Mouse (Mus musculus) stomach, embryonic 16.5 days (tissue): ENCODE measurements around the gene Ccndbp1. TPM values are rescaled to one million over a fixed set of nuclear protein-coding genes. Genes with fewer than 3 reads are reported as not detected.
"Not testable (repeated sequence)": the region's sequence is repeated elsewhere in the genome, so short reads cannot be mapped to it uniquely, and the experiment has no call there.

Experiments used
- ATAC-seq: fragments of 200-750 bp; cut with Nextera tagmentation; 2 replicates; pipeline ENCODE4 v1.8.0; 2017; ENCODE audit warnings: moderate number of reproducible peaks, moderate TSS enrichment; ENCODE audit not compliant: insufficient read depth, low FRiP score
- H3K27ac ChIP-seq: fragments of 300-500 bp; sonication (generic); 2 replicates; pipeline ENCODE4 v1.5.1; 2014; ENCODE audit warnings: low read length
- H3K27me3 ChIP-seq: fragments of 300-500 bp; sonication (generic); 2 replicates; pipeline ENCODE4 v1.6.1; 2014; ENCODE audit warnings: low read length, control low read depth, mixed read lengths; ENCODE audit not compliant: control insufficient read depth, insufficient read depth
- H3K36me3 ChIP-seq: fragments of 300-500 bp; sonication (generic); 2 replicates; pipeline ENCODE4 v1.6.1; 2014; ENCODE audit warnings: low read length; ENCODE audit not compliant: control insufficient read depth, insufficient read depth
- H3K4me1 ChIP-seq: fragments of 300-500 bp; sonication (generic); 2 replicates; pipeline ENCODE4 v1.6.1; 2014; ENCODE audit warnings: low read length, control low read depth, mixed read lengths; ENCODE audit not compliant: control insufficient read depth, insufficient read depth
- H3K4me2 ChIP-seq: fragments of 300-500 bp; sonication (generic); 2 replicates; pipeline ENCODE4 v1.6.1; 2014; ENCODE audit warnings: low read depth, low read length, mixed read lengths
- H3K4me3 ChIP-seq: fragments of 300-500 bp; sonication (generic); replicated peaks from 2 replicates; pipeline ENCODE4 v1.5.1; 2014; ENCODE audit warnings: mild to moderate bottlenecking, low read length
- H3K9ac ChIP-seq: fragments of 300-500 bp; sonication (generic); 2 replicates; pipeline ENCODE4 v1.6.1; 2014; ENCODE audit warnings: low read length
- H3K9me3 ChIP-seq: fragments of 300-500 bp; sonication (generic); replicated peaks from 2 replicates; pipeline ENCODE4 v1.6.1; 2016; ENCODE audit warnings: low read length, control low read depth; ENCODE audit not compliant: control insufficient read depth
- WGBS: fragments of 180-500 bp; shearing (Covaris S2); extraction: QIAGEN DNeasy Blood & Tissue Kit; methylation state at CpG from one replicate; pipeline ENCODE4 v1.1.7; 2014; 5-methylcytosine and 5-hydroxymethylcytosine counted together
- polyA plus RNA-seq: library from polyadenylated mRNA; unstranded; fragments of >200 nt; fragmentation: Nextera tagmentation; extraction: Ambion mirVana; gene quantifications from 2 replicates; pipeline ENCODE4 v1.2.1, GENCODE M21; 2015

The Ccndbp1 gene
- polyA plus RNA-seq, 1 experiment from 2014 or later, result 37.1 TPM

DNA sequence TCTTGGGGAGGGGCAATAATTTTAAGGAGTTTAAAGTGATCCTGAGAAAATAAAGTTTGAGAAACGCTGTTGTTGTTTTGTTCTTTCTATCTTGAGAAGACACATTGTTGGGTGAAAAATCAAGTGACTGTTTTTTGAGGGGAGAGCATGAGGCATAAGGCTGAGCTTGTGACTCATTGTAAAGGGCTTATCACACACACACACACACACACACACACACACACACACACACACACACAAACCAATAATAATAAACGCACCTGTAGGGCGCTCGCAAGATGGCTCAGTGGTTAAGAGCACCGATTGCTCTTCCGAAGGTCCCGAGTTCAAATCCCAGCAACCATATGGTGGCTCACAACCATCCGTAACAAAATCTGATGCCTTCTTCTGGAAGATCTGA lies 35.9 kb upstream of the Ccndbp1 start:
- H3K4me2 ChIP-seq, H3K27ac ChIP-seq, H3K9me3 ChIP-seq, H3K4me1 ChIP-seq, H3K4me3 ChIP-seq, ATAC-seq, H3K27me3 ChIP-seq, H3K36me3 ChIP-seq, H3K9ac ChIP-seq: not testable (repeated sequence)
- WGBS, result 93% methylated on average over 8 of the region's 8 CpGs

- no peak overlapping the region for H3K9ac ChIP-seq
- peaks cover 12% of the 10 kb centered on the region for H3K4me1 ChIP-seq
- H3K4me2 ChIP-seq, result 0 out of 2 replicates have a peak overlapping the region, but pooled peaks have one; percentile 22
- 21% methylated on average over 5 of the region's 5 CpGs for WGBS
- H3K27me3 ChIP-seq, result no peaks in the 10 kb centered on the region
- H3K9me3 ChIP-seq, result no peaks in the 10 kb centered on the region
- no peak overlapping the region for H3K27ac ChIP-seq
- ATAC-seq, result no peak
- H3K36me3 ChIP-seq, result no peaks in the 10 kb centered on the region
- H3K4me3 ChIP-seq, result no peak overlapping the region; the same call in 1 of the 2 replicates
Observed at GRCm38 (mm10) chr2:120972964-120973363, 35.2 kb upstream of the Ccndbp1 start.

- no peak overlapping the region for H3K27ac ChIP-seq
- 0 out of 2 replicates have a peak overlapping the region, but pooled peaks have one; percentile 31 for H3K4me2 ChIP-seq
- no peaks in the 10 kb centered on the region for H3K36me3 ChIP-seq
- no peak for ATAC-seq
- 46% methylated on average over 4 of the region's 4 CpGs for WGBS
- peaks cover 6% of the 10 kb centered on the region for H3K4me1 ChIP-seq
- H3K4me3 ChIP-seq, result 0 out of 2 replicates have a peak overlapping the region, but pooled peaks have one; percentile 8
- no peaks in the 10 kb centered on the region for H3K27me3 ChIP-seq
- H3K9me3 ChIP-seq, result no peaks in the 10 kb centered on the region
- H3K9ac ChIP-seq, result no peak overlapping the region
Observed at GRCm38 (mm10) chr2:120976308-120976707, 31.9 kb upstream of the Ccndbp1 start.

- H3K36me3 ChIP-seq, result no peaks in the 10 kb centered on the region
- H3K4me3 ChIP-seq, result peak within 1 kb of the TSS; percentile 74
- H3K27me3 ChIP-seq, result no peaks in the 10 kb centered on the region
- ATAC-seq, result peak; percentile 83; the same call in 1 of the 2 replicates
- H3K4me2 ChIP-seq, result peak within 1 kb of the TSS; percentile 95
- H3K4me1 ChIP-seq, result peaks cover 6% of the 10 kb centered on the region
- WGBS, result under 1% methylated on average over 70 of the region's 71 CpGs
- no peaks in the 10 kb centered on the region for H3K9me3 ChIP-seq
- peak within 1 kb of the TSS; percentile 92 for H3K9ac ChIP-seq
- peak within 1 kb of the TSS; percentile 81 for H3K27ac ChIP-seq
Observed at GRCm38 (mm10) chr2:120976990-120977925, 30.9 kb upstream of the Ccndbp1 start, which contains the start of gene Tmem62. Gene Tmem62, plus strand, starts transcription at chr2:120977017.

GRCm38 (mm10) chr2:120977926-120978692 lies 30.1 kb upstream of the Ccndbp1 start:
- Histone ChIP-seq H3K36me3 (no peaks in the 10 kb centered on the region), H3K27ac (peak overlapping the region; percentile 81; the same call in 1 of the 2 replicates), H3K9ac (no peak overlapping the region), H3K4me1 (peaks cover 6% of the 10 kb centered on the region), H3K27me3 (no peaks in the 10 kb centered on the region), H3K4me3 (peak overlapping the region; percentile 74), H3K4me2 (peak overlapping the region; percentile 95), H3K9me3 (no peaks in the 10 kb centered on the region)
- ATAC-seq, result no peak
- 82% methylated on average over 8 of the region's 8 CpGs for WGBS

- no peak for ATAC-seq
- Histone ChIP-seq H3K9ac (no peak overlapping the region), H3K4me2 (no peak overlapping the region), H3K4me1 (peaks cover 6% of the 10 kb centered on the region), H3K4me3 (no peak overlapping the region), H3K27ac (no peak overlapping the region), H3K9me3 (no peaks in the 10 kb centered on the region), H3K36me3 (no peaks in the 10 kb centered on the region), H3K27me3 (no peaks in the 10 kb centered on the region)
- WGBS, result 42% methylated on average over 2 of the region's 2 CpGs
Observed at GRCm38 (mm10) chr2:120978693-120979037, 29.5 kb upstream of the Ccndbp1 start.

- ATAC-seq, result no peak
- H3K27ac ChIP-seq, result no peak overlapping the region
- no peak overlapping the region for H3K4me3 ChIP-seq
- H3K9ac ChIP-seq, result no peak overlapping the region
- no peak overlapping the region for H3K4me2 ChIP-seq
- peaks cover 6% of the 10 kb centered on the region for H3K4me1 ChIP-seq
- H3K9me3 ChIP-seq, result no peaks in the 10 kb centered on the region
- no peaks in the 10 kb centered on the region for H3K27me3 ChIP-seq
- H3K36me3 ChIP-seq, result no peaks in the 10 kb centered on the region
- WGBS, result 88% methylated on average over 1 of the region's 1 CpGs
Observed at GRCm38 (mm10) chr2:120979819-120980218, 28.4 kb upstream of the Ccndbp1 start.

DNA sequence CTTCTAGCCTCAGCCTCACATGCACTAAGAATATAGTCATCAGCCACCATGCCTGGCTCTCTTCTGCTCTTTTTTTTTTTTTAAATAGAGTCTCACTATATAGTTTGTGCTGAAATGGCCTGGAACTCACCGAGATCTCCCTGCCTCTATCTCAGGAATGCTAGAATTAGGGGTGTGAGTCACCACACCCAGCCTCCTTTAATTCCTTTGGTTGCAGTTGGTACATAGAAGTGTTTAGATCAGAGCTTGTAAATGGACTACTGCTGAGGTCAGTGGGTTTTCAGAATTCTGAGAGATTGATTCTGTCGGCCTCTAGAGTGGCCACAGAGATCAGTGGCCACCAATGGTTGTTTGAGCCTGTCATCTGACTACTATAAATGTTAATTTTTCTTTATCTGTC lies 27.3 kb upstream of the Ccndbp1 start:
- Histone ChIP-seq H3K4me3 (no peak overlapping the region), H3K9ac (no peak overlapping the region), H3K27me3 (no peaks in the 10 kb centered on the region), H3K36me3 (no peaks in the 10 kb centered on the region), H3K9me3 (no peaks in the 10 kb centered on the region), H3K4me1 (peaks cover 6% of the 10 kb centered on the region), H3K27ac (no peak overlapping the region), H3K4me2 (no peak overlapping the region)
- 44% methylated on average over 2 of the region's 2 CpGs for WGBS
- no peak for ATAC-seq

DNA sequence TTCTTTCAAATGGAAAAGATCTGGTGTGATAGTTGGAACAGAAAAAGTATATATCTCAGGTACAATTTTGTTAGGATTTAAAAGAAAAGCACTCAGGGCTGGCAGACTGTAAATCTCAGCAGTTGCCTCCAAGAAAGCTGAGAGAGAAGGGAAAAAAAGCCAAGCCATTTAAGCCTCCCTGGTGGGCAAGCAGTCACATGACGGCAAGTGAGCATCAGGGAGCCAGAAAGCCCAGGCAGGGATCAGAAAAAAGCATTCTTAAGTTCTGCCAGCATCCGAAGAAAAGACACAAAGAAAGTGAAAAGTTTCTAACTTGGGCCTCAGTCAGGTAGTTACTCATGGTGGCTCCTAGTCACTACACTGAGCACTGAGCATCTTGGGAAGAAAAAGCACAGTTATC lies 24.6 kb upstream of the Ccndbp1 start:
- Histone ChIP-seq H3K27ac (no peak overlapping the region), H3K9me3 (no peaks in the 10 kb centered on the region), H3K9ac (no peak overlapping the region), H3K4me2 (no peak overlapping the region), H3K4me1 (no peaks in the 10 kb centered on the region), H3K27me3 (no peaks in the 10 kb centered on the region), H3K4me3 (no peak overlapping the region), H3K36me3 (no peaks in the 10 kb centered on the region)
- no peak for ATAC-seq
- WGBS, result 38% methylated on average over 2 of the region's 2 CpGs
